Mouse (Mus musculus): Measurements from ENCODE around the gene 4933415A04Rik. TPM values are rescaled to one million over a fixed set of nuclear protein-coding genes. Genes with fewer than 3 reads are reported as not detected.

4933415A04Rik gene
- not detected for polyA plus RNA-seq (2017; shearing (Covaris generic))

GRCm38 (mm10) chr11:43586324-43587090, at the start of gene 4933415A04Rik:
4933415A04Rik (plus strand) TSS chr11:43587040.

GRCm38 (mm10) chr11:43601440-43601839, 14.6 kb downstream of the 4933415A04Rik start, which contains the start of gene Fabp6:
Fabp6 (minus strand) TSS chr11:43601540.

Other genes starting within 250 kb of the 4933415A04Rik start
- 176 TPM for gene Pttg1, start 160.8 kb upstream of the 4933415A04Rik start, polyA plus RNA-seq (2017; shearing (Covaris generic))
- 106 TPM for gene Slu7, start 153.3 kb upstream of the 4933415A04Rik start, polyA plus RNA-seq (2017; shearing (Covaris generic))
- gene C1qtnf2, start 112.8 kb upstream of the 4933415A04Rik start, polyA plus RNA-seq (2017; shearing (Covaris generic)) = not detected
- 0.32 TPM for gene Ccnjl, start 58.3 kb upstream of the 4933415A04Rik start, polyA plus RNA-seq (2017; shearing (Covaris generic))
- not detected for gene Fabp6, start 14.5 kb downstream of the 4933415A04Rik start, polyA plus RNA-seq (2017; shearing (Covaris generic))
- gene Pwwp2a, start 95.0 kb downstream of the 4933415A04Rik start, polyA plus RNA-seq (2017; shearing (Covaris generic)) = 13.3 TPM
- 81.3 TPM for gene Ttc1, start 161.0 kb downstream of the 4933415A04Rik start, polyA plus RNA-seq (2017; shearing (Covaris generic))

Measured in CD4-positive, CD25-positive, alpha-beta regulatory T cell, adult 9 weeks (primary cell).